Comparison of ENCODE assay signal across 8 mouse cellular contexts in genomic region chr5:126733470-126733869, GRCm38 (mm10).
A peak's percentile ranks its signal among the peaks of the same experiment; 100 is the strongest.
DNase-seq lines count a peak whose midpoint lies in the region; ATAC-seq lines count a peak whose summit lies in the region.

No protein-coding gene starts in this region.

- peak; percentile 57 for DNase-seq in Muller cell, postnatal 12 days (ENCODE audit: inconsistent ontology term)
- DNase-seq in cerebellum, adult 9-10 months = peak; percentile 19
- peak; percentile 65 to 93 for DNase-seq in frontal cortex, adult 2 months (ENCODE audit: extremely low spot score in 1 of 2, low spot score in 1 of 2)
- DNase-seq in intestine, embryonic 14.5 days (ENCODE audit: low spot score) = peak; percentile 80
- DNase-seq in left cerebral cortex, adult 8-10 months (ENCODE audit: low spot score in 2 of 2) = peak; percentile 68 to 77
- peak; percentile 35 to 47 for DNase-seq in lung, postnatal 4 days
- DNase-seq in right cerebral cortex, postnatal 25 days = peak; percentile 84
- DNase-seq in B cell, adult 2 months = no peak

- H3K27me3 ChIP-seq in intestine, embryonic 14.5 days (replicated peaks; ENCODE audit: control insufficient read depth, insufficient read depth, low read length) = no peaks in the 10 kb centered on the region

- no peak overlapping the region for H3K27ac ChIP-seq in intestine, embryonic 14.5 days (ENCODE audit: low read depth)

- WGBS in intestine, embryonic 14.5 days = 3% methylated on average over 8 of the region's 15 CpGs

- peak overlapping the region; percentile 51 for H3K4me2 ChIP-seq in intestine, embryonic 14.5 days (ENCODE audit: low read length)

- H3K4me1 ChIP-seq in intestine, embryonic 14.5 days (replicated peaks; ENCODE audit: control insufficient read depth, insufficient read depth, low read length) = no peaks in the 10 kb centered on the region

- no peak overlapping the region for H3K9ac ChIP-seq in intestine, embryonic 14.5 days (ENCODE audit: low read length)

- 0 out of 2 replicates have a peak, but pooled peaks have one; percentile 43 for ATAC-seq in intestine, embryonic 14.5 days (replicated peaks; ENCODE audit: low FRiP score, low TSS enrichment, low read depth)

- no peaks in the 10 kb centered on the region for H3K36me3 ChIP-seq in intestine, embryonic 14.5 days (ENCODE audit: control insufficient read depth, insufficient read depth, low read length)

- H3K9me3 ChIP-seq in intestine, embryonic 14.5 days (ENCODE audit: control insufficient read depth, low read length) = no peaks in the 10 kb centered on the region

- peak overlapping the region; percentile 18; the same call in 1 of the 2 replicates for H3K4me3 ChIP-seq in intestine, embryonic 14.5 days (ENCODE audit: low read depth, low read length)

Comparison
In these comparisons a context has a peak if more than half of its experiments do, and no peak if none do; other contexts are left out.
1. DNase-seq: peak in Muller cell, postnatal 12 days (single experiment), cerebellum, adult 9-10 months (single experiment), frontal cortex, adult 2 months (2 of 2), intestine, embryonic 14.5 days (single experiment), left cerebral cortex, adult 8-10 months (2 of 2), lung, postnatal 4 days (2 of 2) and right cerebral cortex, postnatal 25 days (single experiment); none in B cell, adult 2 months (0 of 2).